Mouse (Mus musculus): ENCODE data around the gene Msx1. TPM values are rescaled to one million over a fixed set of nuclear protein-coding genes. Genes with fewer than 3 reads are reported as not detected.

Msx1 gene
- polyA plus RNA-seq, 1 experiment from 2014 or later = 2.0 TPM

DNA sequence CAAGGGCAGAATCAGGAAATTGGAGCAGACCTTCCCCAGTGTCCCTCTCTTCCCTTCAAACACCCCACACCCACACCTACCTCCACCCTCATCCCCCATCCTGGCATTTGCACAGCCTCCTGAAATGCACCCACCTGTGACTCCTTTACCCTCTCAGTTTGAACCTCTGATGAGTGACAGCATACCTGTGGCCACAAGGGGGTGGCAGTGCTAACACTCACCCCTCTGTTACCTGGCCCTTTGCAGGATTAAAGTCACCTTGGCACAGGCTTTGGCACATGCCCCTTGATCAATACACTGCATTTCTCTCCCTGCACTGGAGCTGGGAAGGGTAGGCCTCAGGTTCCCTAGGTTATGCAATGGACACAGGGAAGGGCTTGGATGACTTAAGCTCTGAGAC lies 10.2 kb downstream of the Msx1 start:
- Histone ChIP-seq H3K9ac (ENCODE audit: low read length) (no peak overlapping the region), H3K36me3 (ENCODE audit: control insufficient read depth, insufficient read depth, low read length) (no peaks in the 10 kb centered on the region), H3K27ac (ENCODE audit: low read length) (no peak overlapping the region), H3K4me2 (ENCODE audit: low read depth, low read length) (no peak overlapping the region), H3K4me1 (ENCODE audit: control insufficient read depth, insufficient read depth, low read length) (no peaks in the 10 kb centered on the region), H3K9me3 (replicated peaks; ENCODE audit: control insufficient read depth, low read length) (no peaks in the 10 kb centered on the region), H3K4me3 (replicated peaks; ENCODE audit: low read length) (no peak overlapping the region), H3K27me3 (ENCODE audit: control insufficient read depth, insufficient read depth, low read length) (peaks cover 55% of the 10 kb centered on the region)
- ATAC-seq (ENCODE audit: insufficient read depth, low FRiP score) = no peak

DNA sequence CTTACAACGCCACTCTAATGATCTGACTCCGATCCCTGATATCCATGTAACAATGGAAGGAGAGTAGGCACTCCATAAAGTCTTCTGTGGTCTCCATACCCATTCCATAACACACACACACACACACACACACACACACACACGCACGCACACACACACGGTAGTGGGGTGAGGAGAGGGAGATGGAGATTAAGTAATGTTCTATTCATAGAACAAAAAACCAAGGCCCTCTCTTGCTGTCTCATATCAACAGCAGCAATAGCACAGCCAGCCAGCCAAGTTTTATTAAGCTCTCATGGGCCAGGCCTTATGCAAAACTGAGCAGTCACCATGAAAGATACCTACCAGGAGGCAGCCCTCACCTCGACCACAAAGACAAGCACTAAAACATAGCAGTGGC lies 19.1 kb downstream of the Msx1 start:
- H3K27ac ChIP-seq (ENCODE audit: low read length) = no peak overlapping the region
- WGBS = 83% methylated on average over 6 of the region's 6 CpGs

DNA sequence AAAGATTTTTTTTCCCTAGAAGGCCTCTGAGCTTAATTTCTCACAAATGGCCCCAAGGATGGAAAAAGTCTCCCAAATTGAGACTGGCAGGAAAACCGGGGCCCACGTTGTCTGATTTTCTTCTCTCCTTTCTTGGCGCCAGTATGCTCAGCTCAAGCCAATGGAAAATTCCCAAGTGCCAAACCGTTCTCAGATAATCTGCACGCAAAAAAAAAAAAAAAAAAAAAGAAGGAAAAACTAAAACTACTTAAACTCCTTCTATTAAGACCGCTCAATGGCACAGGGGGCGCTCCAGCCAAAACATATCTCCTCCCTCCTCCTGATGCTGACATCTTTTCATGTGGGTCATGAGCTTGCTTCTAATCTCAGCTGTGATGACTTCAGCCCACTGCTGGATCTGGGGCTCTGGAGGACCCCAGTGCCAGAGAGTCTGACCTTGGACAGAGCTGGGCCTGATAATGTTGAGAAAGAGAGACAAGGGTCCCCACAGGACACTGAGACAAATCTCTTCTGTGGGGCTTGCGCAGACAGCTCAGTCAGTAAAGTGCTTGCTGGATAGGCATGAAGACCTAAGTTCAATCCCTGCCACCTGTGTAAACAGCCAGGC lies 19.8 kb downstream of the Msx1 start:
- H3K36me3 ChIP-seq (ENCODE audit: control insufficient read depth, insufficient read depth, low read length) = no peaks in the 10 kb centered on the region
- WGBS = 67% methylated on average over 8 of the region's 8 CpGs
- H3K4me2 ChIP-seq (ENCODE audit: low read depth, low read length) = no peak overlapping the region
- no peak overlapping the region for H3K9ac ChIP-seq (ENCODE audit: low read length)
- no peak overlapping the region for H3K4me3 ChIP-seq (replicated peaks; ENCODE audit: low read length)
- H3K27me3 ChIP-seq (ENCODE audit: control insufficient read depth, insufficient read depth, low read length) = no peaks in the 10 kb centered on the region; the same call in 1 of the 2 replicates
- ATAC-seq (ENCODE audit: insufficient read depth, low FRiP score) = no peak
- H3K9me3 ChIP-seq (replicated peaks; ENCODE audit: control insufficient read depth, low read length) = no peaks in the 10 kb centered on the region
- H3K4me1 ChIP-seq (ENCODE audit: control insufficient read depth, insufficient read depth, low read length) = no peaks in the 10 kb centered on the region
- H3K27ac ChIP-seq (ENCODE audit: low read length) = no peak overlapping the region

More for the DNA sequence above, 19.1 kb downstream of the Msx1 start:
- H3K4me2 ChIP-seq (ENCODE audit: low read depth, low read length) = no peak overlapping the region
- no peaks in the 10 kb centered on the region for H3K36me3 ChIP-seq (ENCODE audit: control insufficient read depth, insufficient read depth, low read length)
- H3K9ac ChIP-seq (ENCODE audit: low read length) = no peak overlapping the region
- H3K4me3 ChIP-seq (replicated peaks; ENCODE audit: low read length) = no peak overlapping the region
- no peaks in the 10 kb centered on the region; the same call in 1 of the 2 replicates for H3K27me3 ChIP-seq (ENCODE audit: control insufficient read depth, insufficient read depth, low read length)
- no peak for ATAC-seq (ENCODE audit: insufficient read depth, low FRiP score)
- H3K4me1 ChIP-seq (ENCODE audit: control insufficient read depth, insufficient read depth, low read length) = no peaks in the 10 kb centered on the region
- no peaks in the 10 kb centered on the region for H3K9me3 ChIP-seq (replicated peaks; ENCODE audit: control insufficient read depth, low read length)

DNA sequence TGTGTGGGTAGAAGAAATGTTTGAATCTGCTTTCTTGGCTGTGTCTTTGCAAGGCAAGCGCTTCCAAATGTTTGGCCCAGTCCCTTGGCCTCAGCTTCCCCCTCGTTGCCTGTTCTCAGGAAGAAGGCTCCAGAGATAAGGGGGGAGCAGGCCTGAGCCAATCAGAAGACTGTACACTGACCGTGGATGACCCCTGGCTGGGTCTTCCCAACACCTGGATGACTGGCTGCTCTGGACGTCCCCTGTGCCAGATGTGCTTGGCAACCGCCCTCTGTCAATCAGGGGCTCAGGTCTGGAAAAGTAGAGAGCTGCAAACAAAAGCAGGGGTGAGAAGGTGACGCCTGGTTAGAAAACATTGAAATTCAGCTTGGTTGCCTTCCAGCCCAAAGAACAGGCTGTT lies 27.1 kb downstream of the Msx1 start:
- Histone ChIP-seq H3K36me3 (ENCODE audit: control insufficient read depth, insufficient read depth, low read length) (no peaks in the 10 kb centered on the region), H3K27ac (ENCODE audit: low read length) (no peak overlapping the region), H3K4me3 (replicated peaks; ENCODE audit: low read length) (no peak overlapping the region), H3K27me3 (ENCODE audit: control insufficient read depth, insufficient read depth, low read length) (no peaks in the 10 kb centered on the region), H3K9me3 (replicated peaks; ENCODE audit: control insufficient read depth, low read length) (no peaks in the 10 kb centered on the region), H3K4me1 (ENCODE audit: control insufficient read depth, insufficient read depth, low read length) (no peaks in the 10 kb centered on the region), H3K4me2 (ENCODE audit: low read depth, low read length) (no peak overlapping the region), H3K9ac (ENCODE audit: low read length) (no peak overlapping the region)
- ATAC-seq (ENCODE audit: insufficient read depth, low FRiP score) = no peak
- WGBS = 52% methylated on average over 6 of the region's 6 CpGs

DNA sequence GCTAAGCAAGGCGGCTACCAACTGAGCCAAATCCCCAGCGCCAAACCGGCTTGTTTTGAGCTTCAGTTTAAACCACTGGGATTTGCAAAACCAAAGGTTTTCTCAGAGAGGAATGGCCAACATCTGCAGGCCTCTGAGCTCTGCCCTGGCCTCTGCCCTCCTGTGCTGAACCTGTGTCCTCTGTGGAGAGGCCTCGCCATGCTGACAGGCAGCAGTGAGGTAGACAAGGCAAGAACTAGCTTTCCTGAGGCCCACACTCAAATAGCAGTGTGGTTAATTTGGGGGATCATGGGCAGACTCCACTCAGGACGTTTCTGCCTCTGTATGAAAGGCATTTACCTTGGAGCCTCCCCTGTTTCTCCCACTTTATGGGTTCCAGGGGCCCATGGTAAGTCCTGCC lies 27.6 kb downstream of the Msx1 start:
- no peaks in the 10 kb centered on the region for H3K9me3 ChIP-seq (replicated peaks; ENCODE audit: control insufficient read depth, low read length)
- no peaks in the 10 kb centered on the region for H3K27me3 ChIP-seq (ENCODE audit: control insufficient read depth, insufficient read depth, low read length)
- H3K4me3 ChIP-seq (replicated peaks; ENCODE audit: low read length) = no peak overlapping the region
- H3K4me1 ChIP-seq (ENCODE audit: control insufficient read depth, insufficient read depth, low read length) = no peaks in the 10 kb centered on the region
- no peak overlapping the region for H3K27ac ChIP-seq (ENCODE audit: low read length)
- 74% methylated on average over 5 of the region's 5 CpGs for WGBS
- H3K4me2 ChIP-seq (ENCODE audit: low read depth, low read length) = no peak overlapping the region
- ATAC-seq (ENCODE audit: insufficient read depth, low FRiP score) = no peak
- no peak overlapping the region for H3K9ac ChIP-seq (ENCODE audit: low read length)
- no peaks in the 10 kb centered on the region for H3K36me3 ChIP-seq (ENCODE audit: control insufficient read depth, insufficient read depth, low read length)

DNA sequence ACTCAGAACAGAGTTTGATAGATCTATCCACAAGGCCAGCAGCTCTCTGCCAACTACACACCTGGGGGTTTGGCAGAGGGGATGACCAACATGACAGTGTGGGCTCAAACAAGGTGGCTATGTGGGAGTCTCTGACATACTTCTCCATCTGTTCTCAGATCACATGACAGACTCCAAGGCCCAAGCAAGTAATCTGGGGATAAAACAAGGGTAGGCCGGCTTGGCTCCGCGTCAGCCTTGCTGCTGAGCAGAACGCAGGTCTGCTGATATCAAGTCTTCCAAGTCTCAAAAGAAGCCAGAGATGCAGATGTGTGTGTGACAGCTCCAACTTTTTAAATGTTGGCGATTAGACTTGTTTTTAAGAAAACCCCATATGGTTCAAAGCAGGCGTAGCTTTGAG lies 28.7 kb downstream of the Msx1 start:
- Histone ChIP-seq H3K9me3 (replicated peaks; ENCODE audit: control insufficient read depth, low read length) (no peaks in the 10 kb centered on the region), H3K36me3 (ENCODE audit: control insufficient read depth, insufficient read depth, low read length) (no peaks in the 10 kb centered on the region), H3K27ac (ENCODE audit: low read length) (no peak overlapping the region), H3K4me3 (replicated peaks; ENCODE audit: low read length) (no peak overlapping the region), H3K9ac (ENCODE audit: low read length) (no peak overlapping the region), H3K4me2 (ENCODE audit: low read depth, low read length) (no peak overlapping the region), H3K4me1 (ENCODE audit: control insufficient read depth, insufficient read depth, low read length) (no peaks in the 10 kb centered on the region), H3K27me3 (ENCODE audit: control insufficient read depth, insufficient read depth, low read length) (no peaks in the 10 kb centered on the region)
- ATAC-seq (ENCODE audit: insufficient read depth, low FRiP score) = no peak
- WGBS = 81% methylated on average over 6 of the region's 6 CpGs

DNA sequence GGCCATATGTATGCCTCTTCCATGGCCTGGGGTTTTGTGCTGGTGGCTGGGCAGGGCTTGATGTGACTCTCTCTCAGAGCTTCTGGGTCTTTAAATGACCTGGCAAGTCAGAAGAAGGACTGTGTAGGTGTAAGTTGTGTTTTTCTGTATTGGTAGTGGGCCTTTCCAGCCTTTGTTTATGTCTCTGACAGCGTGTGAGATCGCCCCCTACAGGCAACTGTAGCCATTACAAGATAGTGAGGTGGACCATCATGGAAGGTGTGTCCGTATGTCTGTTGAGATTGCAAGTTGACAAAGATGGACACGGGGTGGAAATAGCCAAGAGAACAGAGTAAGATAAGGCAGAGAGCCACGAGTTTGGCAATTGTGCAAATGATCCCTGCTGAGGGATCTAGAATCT lies 32.2 kb downstream of the Msx1 start:
- no peak for ATAC-seq (ENCODE audit: insufficient read depth, low FRiP score)
- no peaks in the 10 kb centered on the region for H3K27me3 ChIP-seq (ENCODE audit: control insufficient read depth, insufficient read depth, low read length)
- WGBS = 49% methylated on average over 5 of the region's 5 CpGs

DNA sequence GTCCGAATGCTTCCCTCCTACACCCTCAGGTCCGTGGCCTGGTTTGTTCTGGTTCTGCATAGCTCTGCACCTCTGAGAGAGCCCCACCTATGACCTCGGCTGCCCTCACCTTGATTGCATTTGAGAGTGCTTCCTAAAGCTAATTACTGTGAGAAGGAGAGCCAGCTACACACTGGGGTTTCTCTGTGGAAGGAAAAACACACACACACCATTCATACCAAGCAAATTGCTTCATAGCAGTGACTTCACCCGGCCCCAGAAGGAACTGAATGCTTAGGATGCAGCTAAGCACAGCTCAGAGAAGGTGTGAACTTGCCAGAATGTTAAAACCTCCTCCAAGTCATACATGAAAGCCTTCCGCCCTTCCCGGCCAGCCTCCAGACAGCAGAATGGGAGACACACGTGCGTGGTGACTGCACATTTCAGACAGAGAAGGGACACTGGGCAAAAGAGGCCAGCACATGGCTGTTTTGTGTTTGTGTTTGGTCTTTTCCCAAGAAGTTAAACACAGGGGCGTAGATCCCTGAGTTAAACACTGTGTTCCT lies 39.5 kb downstream of the Msx1 start:
- Histone ChIP-seq H3K4me3 (replicated peaks; ENCODE audit: low read length) (no peak overlapping the region), H3K9me3 (replicated peaks; ENCODE audit: control insufficient read depth, low read length) (no peaks in the 10 kb centered on the region), H3K36me3 (ENCODE audit: control insufficient read depth, insufficient read depth, low read length) (no peaks in the 10 kb centered on the region), H3K4me1 (ENCODE audit: control insufficient read depth, insufficient read depth, low read length) (no peaks in the 10 kb centered on the region), H3K4me2 (ENCODE audit: low read depth, low read length) (no peak overlapping the region), H3K27ac (ENCODE audit: low read length) (no peak overlapping the region), H3K9ac (ENCODE audit: low read length) (no peak overlapping the region), H3K27me3 (ENCODE audit: control insufficient read depth, insufficient read depth, low read length) (no peaks in the 10 kb centered on the region)
- 66% methylated on average over 9 of the region's 9 CpGs for WGBS
- ATAC-seq (ENCODE audit: insufficient read depth, low FRiP score) = no peak

More for the DNA sequence above, 32.2 kb downstream of the Msx1 start:
- Histone ChIP-seq H3K9ac (ENCODE audit: low read length) (no peak overlapping the region), H3K4me1 (ENCODE audit: control insufficient read depth, insufficient read depth, low read length) (no peaks in the 10 kb centered on the region), H3K4me3 (replicated peaks; ENCODE audit: low read length) (no peak overlapping the region), H3K9me3 (replicated peaks; ENCODE audit: control insufficient read depth, low read length) (no peaks in the 10 kb centered on the region), H3K36me3 (ENCODE audit: control insufficient read depth, insufficient read depth, low read length) (no peaks in the 10 kb centered on the region), H3K4me2 (ENCODE audit: low read depth, low read length) (no peak overlapping the region), H3K27ac (ENCODE audit: low read length) (no peak overlapping the region)

DNA sequence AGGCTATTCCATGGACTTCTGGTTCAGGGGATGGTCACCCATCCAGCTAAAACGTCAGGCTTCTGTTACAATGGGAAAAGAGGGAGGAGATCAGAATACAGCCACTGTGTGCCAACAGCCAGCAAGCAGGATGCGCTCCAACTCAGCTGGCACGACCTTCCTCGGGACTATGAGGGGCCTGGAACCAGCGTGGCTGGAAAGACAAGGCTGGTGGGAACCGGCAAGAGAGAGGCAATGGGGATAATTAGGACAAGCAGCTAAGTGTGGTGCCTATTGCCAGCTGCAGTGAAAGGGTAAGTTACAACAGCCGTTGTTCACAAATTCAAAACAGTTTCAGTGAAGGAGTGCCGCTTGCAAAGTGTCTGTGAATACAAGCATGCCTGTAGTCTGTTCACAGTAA lies 41.1 kb downstream of the Msx1 start:
- WGBS = 67% methylated on average over 8 of the region's 8 CpGs
- no peaks in the 10 kb centered on the region for H3K27me3 ChIP-seq (ENCODE audit: control insufficient read depth, insufficient read depth, low read length)
- no peaks in the 10 kb centered on the region for H3K4me1 ChIP-seq (ENCODE audit: control insufficient read depth, insufficient read depth, low read length)
- no peak overlapping the region for H3K27ac ChIP-seq (ENCODE audit: low read length)
- H3K4me3 ChIP-seq (replicated peaks; ENCODE audit: low read length) = no peak overlapping the region
- no peak for ATAC-seq (ENCODE audit: insufficient read depth, low FRiP score)
- no peaks in the 10 kb centered on the region for H3K36me3 ChIP-seq (ENCODE audit: control insufficient read depth, insufficient read depth, low read length)
- no peak overlapping the region for H3K4me2 ChIP-seq (ENCODE audit: low read depth, low read length)
- H3K9ac ChIP-seq (ENCODE audit: low read length) = no peak overlapping the region
- H3K9me3 ChIP-seq (replicated peaks; ENCODE audit: control insufficient read depth, low read length) = no peaks in the 10 kb centered on the region

Data from stomach, embryonic 16.5 days (tissue).